Mouse (Mus musculus): ENCODE results near the gene Olfr411.

DNA sequence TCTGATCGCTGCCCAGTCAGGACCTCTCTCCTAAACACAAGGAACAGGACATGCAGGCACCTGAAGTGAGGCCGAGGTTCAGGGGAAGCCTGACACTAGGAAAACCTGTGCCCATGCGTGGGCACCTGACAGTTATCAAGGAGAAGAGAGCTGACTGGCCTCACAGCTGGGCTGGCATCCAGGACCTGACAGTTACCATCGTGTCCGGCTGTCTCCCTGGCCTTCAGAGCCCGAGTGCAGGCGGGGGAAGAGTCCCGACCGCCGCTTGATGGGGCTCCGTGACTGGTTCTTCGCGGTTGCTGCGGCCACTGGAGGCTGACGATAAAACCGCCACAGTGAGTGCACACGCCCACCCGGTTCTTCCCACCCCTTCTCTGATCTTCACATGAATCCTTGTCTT, 43.1 kb upstream of the Olfr411 start:
- TF ChIP-seq CTCF (IDR thresholded peaks at IDR 0.05; ENCODE audit: extremely low read depth, insufficient read length, insufficient replicate concordance, low read depth, low read length): no peak
- TF ChIP-seq POLR2A (IDR thresholded peaks at IDR 0.05; ENCODE audit: low read depth, low read length): no peak
